Mouse (Mus musculus): ENCODE results near the gene Wdr46.
"Not testable (repeated sequence)": the region's sequence is repeated elsewhere in the genome, so short reads cannot be mapped to it uniquely, and the experiment has no call there.

The Wdr46 gene

GRCm38 (mm10) chr17:33929371-33930279, 10.8 kb upstream of the Wdr46 start, which contains the start of gene Rgl2:
Gene Rgl2, plus strand, starts transcription at chr17:33929543.
- peak; percentile 94 for DNase-seq

- DNase-seq: peak; percentile 69
Measured at GRCm38 (mm10) chr17:33930280-33931158, 9.9 kb upstream of the Wdr46 start.

DNA sequence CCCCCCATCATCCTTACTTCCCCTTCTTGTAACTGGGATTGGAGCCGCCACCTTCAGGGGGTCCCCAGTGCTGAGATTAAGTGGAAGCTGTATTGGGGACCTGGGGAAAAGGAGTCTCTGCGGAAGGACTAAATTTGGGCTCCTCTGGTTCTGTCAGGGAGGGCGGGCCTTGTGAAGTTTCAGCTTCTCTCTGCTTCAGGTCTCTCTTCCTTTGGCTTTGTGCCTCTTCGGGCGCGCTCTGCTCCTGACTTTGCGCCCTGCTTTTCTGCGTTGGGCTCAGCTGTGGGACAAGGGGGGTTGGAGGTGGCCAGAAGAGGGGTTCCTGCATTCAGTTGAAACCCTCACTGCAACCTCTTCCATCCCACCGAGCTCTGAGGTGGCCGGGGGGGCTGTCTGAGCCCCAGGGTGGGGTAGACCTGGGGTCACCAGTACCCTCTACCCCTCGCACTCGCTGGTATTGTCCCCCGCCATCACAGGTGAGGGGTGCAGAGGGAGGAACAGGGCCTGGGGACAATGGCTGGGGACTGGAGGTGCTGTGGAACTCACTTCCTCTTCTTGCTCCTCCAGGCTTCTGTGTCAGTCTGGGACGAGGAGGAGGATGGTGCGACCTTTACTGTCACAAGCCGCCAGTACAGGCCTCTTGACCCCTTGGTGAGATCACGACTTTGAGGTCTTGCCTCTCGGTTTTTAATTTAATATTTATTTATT, 9.1 kb upstream of the Wdr46 start:
- DNase-seq: no peak

DNA sequence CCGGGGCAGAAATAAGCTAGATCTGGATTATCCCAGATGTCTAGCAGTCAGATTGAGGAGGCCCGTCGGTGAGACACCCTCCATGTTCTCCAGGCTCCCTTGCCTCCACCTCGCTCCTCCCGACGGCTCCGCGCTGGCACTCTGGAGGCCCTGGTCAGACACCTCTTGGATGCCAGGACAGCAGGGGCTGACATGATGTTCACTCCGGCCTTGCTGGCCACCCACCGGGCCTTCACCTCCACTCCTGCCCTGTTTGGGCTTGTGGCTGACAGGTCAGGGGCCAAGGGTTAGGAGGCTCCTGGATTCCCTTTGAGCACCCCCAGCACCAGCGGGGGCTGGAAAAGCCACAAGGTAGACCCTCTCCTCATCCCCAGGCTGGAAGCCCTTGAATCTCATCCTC, 8.5 kb upstream of the Wdr46 start:
- no peak for DNase-seq

DNA sequence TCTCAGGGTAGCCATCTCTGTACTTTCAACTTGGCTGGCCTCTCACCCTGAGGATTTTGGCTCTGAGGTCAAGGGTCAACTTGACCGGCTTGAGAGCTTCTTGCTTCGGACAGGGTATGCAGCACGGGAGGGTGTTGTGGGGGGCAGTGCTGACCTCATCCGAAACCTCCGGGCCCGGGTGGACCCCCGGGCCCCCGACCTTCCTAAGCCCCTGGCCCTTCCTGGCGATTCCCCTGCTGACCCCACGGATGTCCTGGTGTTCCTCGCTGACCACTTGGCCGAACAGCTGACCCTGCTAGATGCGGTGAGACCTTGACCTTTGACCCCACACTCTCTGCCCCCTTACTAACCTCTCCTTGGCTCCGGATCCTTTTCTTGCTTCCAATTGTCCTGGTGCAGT, 8.0 kb upstream of the Wdr46 start:
- no peak for DNase-seq

DNA sequence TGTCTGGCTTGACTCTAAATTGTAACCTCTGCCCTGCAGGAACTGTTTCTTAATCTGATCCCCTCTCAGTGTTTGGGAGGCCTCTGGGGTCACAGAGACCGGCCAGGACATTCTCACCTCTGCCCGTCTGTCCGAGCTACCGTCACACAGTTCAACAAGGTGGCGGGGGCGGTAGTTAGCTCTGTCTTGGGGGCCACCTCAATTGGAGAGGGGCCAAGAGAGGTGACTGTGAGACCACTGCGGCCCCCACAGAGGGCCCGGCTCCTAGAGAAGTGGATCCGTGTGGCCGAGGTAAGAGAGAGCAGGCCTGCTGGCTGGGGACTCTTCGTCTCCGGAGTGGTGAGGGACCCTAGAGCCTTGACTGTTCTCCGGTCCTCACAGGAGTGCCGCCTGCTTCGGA, 7.5 kb upstream of the Wdr46 start:
- no peak for DNase-seq

- DNase-seq: no peak
Measured at GRCm38 (mm10) chr17:33935422-33936055, 4.9 kb upstream of the Wdr46 start.

DNA sequence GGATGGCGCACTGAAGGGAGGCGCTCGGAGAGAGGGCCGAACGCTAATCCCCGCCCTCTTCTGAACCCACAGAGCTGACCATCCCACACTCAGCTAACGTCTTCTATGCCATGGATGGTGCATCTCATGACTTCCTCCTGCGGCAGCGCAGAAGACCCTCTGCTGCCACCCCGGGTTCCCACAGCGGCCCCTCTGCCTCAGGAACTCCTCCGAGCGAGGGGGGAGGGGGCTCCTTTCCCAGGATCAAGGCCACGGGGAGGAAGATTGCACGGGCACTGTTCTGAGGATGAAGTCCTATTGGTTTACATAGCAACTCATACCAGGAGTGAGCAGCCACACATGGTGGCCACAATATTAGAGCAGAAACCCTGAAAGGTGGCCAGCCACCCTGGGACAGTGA, 3.5 kb upstream of the Wdr46 start:
- DNase-seq: no peak

DNA sequence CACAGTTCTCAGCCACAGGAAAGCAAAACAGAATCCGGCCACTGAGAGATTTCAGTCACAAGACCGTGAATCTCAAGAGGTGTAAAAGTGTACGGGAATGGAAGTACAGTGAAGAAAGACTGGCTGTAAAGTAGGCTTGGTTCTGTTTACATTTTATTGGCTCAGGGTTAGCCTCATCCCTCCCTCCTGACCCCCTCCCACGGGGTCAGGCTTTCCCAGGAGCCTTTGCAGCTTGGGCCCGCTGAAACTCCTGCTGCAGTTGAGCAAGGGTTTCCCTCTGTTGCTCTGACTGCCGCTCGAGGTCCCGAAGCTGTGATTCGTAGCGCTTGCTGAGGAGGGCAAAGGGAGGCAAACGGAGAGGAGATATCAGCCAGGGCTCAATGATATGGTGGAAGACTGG, 1.7 kb upstream of the Wdr46 start:
- no peak for DNase-seq

- no peak for DNase-seq
Measured at GRCm38 (mm10) chr17:33940981-33941380, 521 bp downstream of the Wdr46 start.

DNA sequence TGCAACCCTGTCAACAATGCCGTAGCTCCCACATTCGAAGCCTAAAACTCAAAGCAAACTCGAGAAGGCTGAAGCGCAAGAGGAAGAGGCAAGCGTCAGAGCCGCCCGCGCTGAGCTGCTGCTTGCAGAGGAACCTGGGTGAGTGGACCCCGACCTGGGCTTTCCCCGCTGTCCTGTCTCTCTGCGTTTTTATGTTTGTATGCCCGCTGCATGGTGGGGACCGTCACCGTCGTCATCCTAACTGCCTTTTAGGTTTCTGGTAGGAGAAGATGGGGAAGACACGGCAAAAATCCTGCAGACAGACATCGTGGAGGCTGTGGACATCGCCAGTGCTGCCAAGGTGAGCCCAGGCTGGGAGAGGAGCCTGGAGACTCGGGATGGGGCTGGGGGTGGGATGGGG, 921 bp downstream of the Wdr46 start:
- no peak for DNase-seq

GRCm38 (mm10) chr17:33943454-33943853, 3.0 kb downstream of the Wdr46 start:
- no peak for DNase-seq

DNA sequence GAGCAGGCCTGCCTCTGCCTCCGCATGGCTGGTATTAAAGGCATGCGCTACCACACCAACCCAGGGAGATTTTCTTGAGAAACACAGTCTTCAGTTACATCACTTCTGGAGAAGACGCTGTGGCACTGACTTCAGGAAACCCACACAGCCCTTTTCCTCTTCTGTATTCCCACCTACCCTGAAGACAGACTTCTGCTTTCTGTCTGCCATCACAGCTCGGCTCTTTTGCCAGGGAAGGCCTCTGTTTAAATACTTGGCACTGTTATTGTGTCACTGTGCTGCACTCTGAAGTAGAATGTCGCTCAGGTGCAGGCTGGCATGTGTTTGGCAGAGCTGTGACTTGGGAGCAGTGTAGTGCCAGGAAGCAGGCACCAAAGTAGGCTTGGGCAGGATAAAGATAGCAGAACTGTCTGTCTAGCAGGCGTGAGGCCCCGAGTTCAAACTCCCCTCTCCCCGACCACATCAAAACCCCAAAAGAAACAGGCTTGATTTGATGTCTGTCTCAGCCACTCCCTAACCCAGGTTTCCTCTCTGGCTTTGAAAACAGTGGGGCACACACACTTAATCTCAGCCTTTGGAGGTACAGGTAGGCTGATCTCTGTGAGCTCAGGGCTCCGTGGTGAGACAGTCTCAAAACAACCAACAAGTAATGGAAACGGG, 7.1 kb downstream of the Wdr46 start:
- no peak for DNase-seq

- DNase-seq: no peak
Measured at GRCm38 (mm10) chr17:33948090-33948904, 7.8 kb downstream of the Wdr46 start.

- DNase-seq: no peak
Measured at GRCm38 (mm10) chr17:33948905-33949537, 8.6 kb downstream of the Wdr46 start.

DNA sequence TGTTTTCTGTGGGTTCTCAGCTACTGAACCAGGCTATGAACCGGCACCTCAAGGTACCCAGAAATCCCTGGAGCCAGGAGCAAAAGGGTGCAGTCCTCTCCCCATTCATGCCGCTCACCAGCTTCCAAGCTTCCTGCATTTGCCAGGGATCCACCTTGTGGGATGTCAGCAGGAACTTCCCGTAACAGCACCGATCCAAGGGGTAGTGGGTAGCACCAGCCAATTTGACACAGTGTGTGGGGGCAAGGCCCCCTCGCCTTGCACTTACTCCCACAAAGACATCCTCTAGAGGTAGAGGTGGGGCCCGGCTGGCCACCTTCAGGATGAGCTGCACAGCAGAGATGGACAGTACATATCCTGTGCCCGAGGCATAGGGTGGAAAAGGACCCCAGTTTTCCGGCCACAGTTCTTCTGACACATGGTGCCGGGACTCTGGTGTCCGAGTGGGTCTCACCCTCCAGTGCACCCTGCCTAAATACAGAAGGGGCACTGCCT, 9.7 kb downstream of the Wdr46 start:
- DNase-seq: no peak

GRCm38 (mm10) chr17:33951021-33951946, 10.8 kb downstream of the Wdr46 start, which contains the start of gene B3galt4:
Gene B3galt4, minus strand, starts transcription at chr17:33951488.
- DNase-seq: peak; percentile 73

DNA sequence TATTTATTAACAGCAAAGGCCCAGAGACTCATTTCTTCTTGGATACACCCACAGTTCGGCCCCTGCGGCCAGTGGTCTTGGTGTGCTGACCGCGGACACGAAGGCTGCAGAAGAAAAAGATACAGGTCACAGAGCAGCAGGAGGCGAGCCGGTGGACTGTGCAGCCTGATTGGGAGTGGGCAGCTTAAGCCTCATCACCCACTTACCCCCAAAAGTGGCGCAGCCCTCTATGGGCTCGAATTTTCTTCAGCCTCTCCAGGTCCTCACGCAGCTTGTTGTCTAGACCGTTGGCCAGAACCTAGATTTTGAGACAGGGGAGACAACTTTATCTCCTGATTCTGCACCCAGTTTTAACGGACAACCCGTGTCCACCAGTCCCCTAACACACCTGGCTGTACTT, 11.6 kb downstream of the Wdr46 start:
- not testable (repeated sequence) for DNase-seq

DNA sequence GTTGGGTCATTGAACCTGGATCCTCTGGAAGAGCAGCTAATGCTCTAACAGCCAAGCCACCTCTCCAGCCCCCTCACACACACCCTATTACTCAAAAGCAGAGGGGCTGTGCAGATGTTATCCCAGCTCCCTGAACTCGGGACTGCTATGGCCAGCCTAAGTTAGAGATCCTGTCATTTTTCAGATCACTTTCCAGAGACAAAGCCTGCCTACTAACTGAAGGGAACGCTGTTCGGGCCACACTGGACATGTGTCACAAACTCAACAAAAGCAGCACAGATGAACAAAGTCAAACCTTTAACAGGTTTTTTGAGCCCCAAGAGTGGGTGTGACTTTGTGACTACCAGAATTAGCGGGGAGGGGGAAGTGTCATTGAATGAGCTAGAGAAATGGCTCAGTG, 12.4 kb downstream of the Wdr46 start:
- no peak for DNase-seq

Data from kidney, adult 18-20 months (tissue).